Mouse (Mus musculus) heart, adult 2 months (tissue): ENCODE data around the gene Ssbp4.

Experiments
- CTCF ChIP-seq: fragments of 200-600 bp; IDR thresholded peaks from 2 replicates; pipeline ENCODE4 v1.8.1; 2022; ENCODE audit warnings: antibody characterized with exemption, mild to moderate bottlenecking, moderate library complexity
- POLR2A ChIP-seq: fragments of 200-500 bp; IDR thresholded peaks from 2 replicates; pipeline ENCODE4 v1.6.1; 2011; ENCODE audit warnings: mild to moderate bottlenecking, low read depth, low read length, control low read depth; ENCODE audit not compliant: insufficient read depth

DNA sequence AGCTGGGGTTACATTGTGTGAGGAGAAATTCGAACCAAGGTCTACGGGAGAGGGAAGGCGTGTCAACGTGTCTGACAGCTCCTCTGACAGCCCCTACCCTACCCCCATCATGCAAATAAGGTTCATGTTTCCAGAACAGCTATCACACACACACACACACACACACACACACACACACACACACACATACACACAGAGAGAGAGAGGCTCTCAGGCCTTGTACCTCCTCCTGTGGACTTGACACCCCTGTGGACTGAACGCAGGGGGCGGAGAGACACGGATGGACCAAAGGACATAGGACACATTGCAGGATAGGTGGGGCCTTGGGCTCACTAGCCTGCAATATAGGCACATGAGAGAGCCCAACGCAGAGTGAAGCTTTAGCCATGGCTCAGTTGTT is 28.2 kb upstream of the Ssbp4 start:
- TF ChIP-seq POLR2A (no peak), CTCF (no peak)
